Mouse (Mus musculus) hindbrain, postnatal 0 days (tissue): ENCODE measurements around the gene Rbck1. TPM values are rescaled to one million over a fixed set of nuclear protein-coding genes. Genes with fewer than 3 reads are reported as not detected.

Experiments used
- ATAC-seq: fragments of 200-750 bp; cut with Nextera tagmentation; 2 replicates; pipeline ENCODE4 v1.8.0; 2017; ENCODE audit warnings: mild to moderate bottlenecking, moderate TSS enrichment, moderate library complexity
- DNase-seq: peaks from one replicate; pipeline ENCODE4 v3.0.0-alpha.2; 2015; ENCODE audit warnings: low spot score
- H3K27ac ChIP-seq: fragments of 300-500 bp; sonication (generic); 2 replicates; pipeline ENCODE4 v1.5.1; 2014; ENCODE audit warnings: mild to moderate bottlenecking
- H3K27me3 ChIP-seq: fragments of 300-500 bp; sonication (generic); 2 replicates; pipeline ENCODE4 v1.6.1; 2014; ENCODE audit warnings: low read length, mixed read lengths; ENCODE audit not compliant: insufficient read depth
- H3K36me3 ChIP-seq: fragments of 300-500 bp; sonication (generic); 2 replicates; pipeline ENCODE4 v1.6.1; 2014; ENCODE audit warnings: low read length, mixed read lengths; ENCODE audit not compliant: insufficient read depth
- H3K4me1 ChIP-seq: fragments of 300-500 bp; sonication (generic); 2 replicates; pipeline ENCODE4 v1.6.1; 2014; ENCODE audit warnings: antibody characterized with exemption, low read length, mixed read lengths; ENCODE audit not compliant: insufficient read depth
- H3K4me2 ChIP-seq: fragments of 300-500 bp; sonication (generic); 2 replicates; pipeline ENCODE4 v1.6.1; 2014; ENCODE audit warnings: low read depth, mild to moderate bottlenecking, low read length, moderate library complexity, mixed read lengths
- H3K4me3 ChIP-seq: fragments of 300-500 bp; sonication (generic); 2 replicates; pipeline ENCODE4 v1.5.1; 2014; ENCODE audit warnings: low read length
- H3K9ac ChIP-seq: fragments of 300-500 bp; sonication (generic); replicated peaks from 2 replicates; pipeline ENCODE4 v1.6.1; 2014; ENCODE audit warnings: mild to moderate bottlenecking, low read length, moderate library complexity, mixed read lengths
- H3K9me3 ChIP-seq: fragments of 300-500 bp; sonication (generic); 2 replicates; pipeline ENCODE4 v1.6.1; 2016; ENCODE audit warnings: low read length, mixed read lengths
- CTCF ChIP-seq: IDR thresholded peaks from 2 replicates; pipeline ENCODE4 v1.5.1; 2016; ENCODE audit warnings: antibody characterized with exemption, control low read depth, low read depth
- WGBS: fragments of 180-500 bp; shearing (Covaris S2); extraction: QIAGEN DNeasy Blood & Tissue Kit; methylation state at CpG from one replicate; pipeline ENCODE4 v1.1.7; 2014; 5-methylcytosine and 5-hydroxymethylcytosine counted together
- polyA plus RNA-seq: library from polyadenylated mRNA; unstranded; fragments of >200 nt; fragmentation: Nextera tagmentation; extraction: Ambion mirVana; gene quantifications from 2 replicates; pipeline ENCODE4 v1.2.1, GENCODE M21; 2015
- total RNA-seq: library from RNA; depleted of rRNA; stranded (reverse); fragments of >200 nt; gene quantifications from 2 replicates; pipeline ENCODE4 v1.2.3, GENCODE M21; 2014; rRNA removed

The Rbck1 gene
- total RNA-seq (119 and 135 TPM in 2 replicates), polyA plus RNA-seq (77.9 and 81.6 TPM in 2 replicates)

GRCm38 (mm10) chr2:152332101-152332825, at the start of gene Rbck1:
TSS of gene Rbck1 (minus strand) at chr2:152332653.
- peaks cover 9% of the 10 kb centered on the region; the same call in 1 of the 2 replicates for H3K36me3 ChIP-seq
- peak within 1 kb of the TSS; percentile 88 for H3K27ac ChIP-seq
- ATAC-seq = peak; percentile 97
- peaks cover 7% of the 10 kb centered on the region for H3K4me1 ChIP-seq
- under 1% methylated on average over 51 of the region's 54 CpGs for WGBS
- H3K4me3 ChIP-seq = peak within 1 kb of the TSS; percentile 85
- H3K9ac ChIP-seq = peak within 1 kb of the TSS; percentile 91
- H3K9me3 ChIP-seq = no peaks in the 10 kb centered on the region
- peak within 1 kb of the TSS; percentile 93 for H3K4me2 ChIP-seq
- TF ChIP-seq CTCF = peak; percentile 15
- DNase-seq = peak; percentile 94
- H3K27me3 ChIP-seq = no peaks in the 10 kb centered on the region

GRCm38 (mm10) chr2:152376345-152376741, 43.9 kb upstream of the Rbck1 start, which contains the start of gene Nrsn2:
TSS of gene Nrsn2 (minus strand) at chr2:152376638.
- Histone ChIP-seq H3K4me2 (peak within 1 kb of the TSS; percentile 57), H3K9ac (peak within 1 kb of the TSS; percentile 55), H3K27ac (peak within 1 kb of the TSS; percentile 83), H3K9me3 (no peaks in the 10 kb centered on the region), H3K4me3 (peak within 1 kb of the TSS; percentile 35), H3K4me1 (peaks cover 15% of the 10 kb centered on the region), H3K36me3 (no peaks in the 10 kb centered on the region), H3K27me3 (no peaks in the 10 kb centered on the region)
- no peak for TF ChIP-seq CTCF
- ATAC-seq (peak; percentile 85), DNase-seq (peak; percentile 75)
- 3% methylated on average over 15 of the region's 16 CpGs for WGBS

DNA sequence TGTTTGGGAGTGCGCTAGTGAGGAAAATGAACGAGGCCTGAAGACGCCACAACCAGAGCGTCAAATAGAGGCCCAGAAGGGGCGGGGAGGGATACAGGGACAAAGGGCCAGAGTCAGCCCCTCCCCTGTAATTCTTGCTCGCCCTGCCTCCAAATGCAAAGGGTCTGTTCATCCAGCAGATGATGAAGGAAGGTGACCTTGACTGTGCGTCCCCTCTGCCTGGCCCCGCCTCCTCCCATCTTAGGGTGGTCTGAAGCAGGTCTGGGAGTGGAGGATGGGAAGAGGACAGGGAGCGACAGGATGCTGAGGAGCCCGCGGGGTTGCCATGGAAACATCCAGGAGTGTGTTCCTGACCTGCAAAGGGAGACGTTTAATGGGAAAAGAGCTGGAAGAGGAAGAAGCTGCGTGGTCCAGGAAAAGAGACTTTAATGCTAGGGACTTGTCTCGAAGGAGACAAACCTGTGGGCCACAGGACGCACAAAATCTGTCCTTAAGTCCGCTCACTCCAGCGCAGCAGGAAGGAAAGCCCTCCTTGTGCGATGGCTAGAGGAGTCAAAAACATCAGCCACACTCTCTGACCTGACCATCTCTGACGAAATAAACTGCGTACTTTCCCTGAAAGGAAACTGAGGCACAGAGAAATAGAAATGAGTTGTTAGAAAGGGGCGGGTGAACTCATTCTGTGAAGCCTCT, 43.3 kb upstream of the Rbck1 start:
- peak overlapping the region; percentile 57 for H3K4me2 ChIP-seq
- H3K4me3 ChIP-seq = peak overlapping the region; percentile 35
- no peaks in the 10 kb centered on the region for H3K36me3 ChIP-seq
- peaks cover 15% of the 10 kb centered on the region for H3K4me1 ChIP-seq
- no peaks in the 10 kb centered on the region for H3K27me3 ChIP-seq
- no peak for TF ChIP-seq CTCF
- peak overlapping the region; percentile 83 for H3K27ac ChIP-seq
- DNase-seq = peak; percentile 83
- WGBS = 2% methylated on average over 21 of the region's 21 CpGs
- no peaks in the 10 kb centered on the region for H3K9me3 ChIP-seq
- peak overlapping the region; percentile 55 for H3K9ac ChIP-seq
- ATAC-seq = peak; percentile 83

- Histone ChIP-seq H3K4me3 (no peak overlapping the region), H3K4me1 (peaks cover 15% of the 10 kb centered on the region), H3K36me3 (no peaks in the 10 kb centered on the region), H3K9me3 (no peaks in the 10 kb centered on the region), H3K9ac (no peak overlapping the region), H3K27me3 (no peaks in the 10 kb centered on the region), H3K4me2 (no peak overlapping the region), H3K27ac (no peak overlapping the region)
- ATAC-seq = no peak
- WGBS = 72% methylated on average over 9 of the region's 9 CpGs
- TF ChIP-seq CTCF = no peak
- DNase-seq = peak; percentile 22
These were observed 41.1 kb upstream of the Rbck1 start for GRCm38 (mm10) chr2:152373547-152373946.

GRCm38 (mm10) chr2:152372661-152373060, 40.2 kb upstream of the Rbck1 start:
- Histone ChIP-seq H3K9ac (no peak overlapping the region), H3K4me3 (no peak overlapping the region), H3K4me2 (no peak overlapping the region), H3K27ac (no peak overlapping the region), H3K36me3 (no peaks in the 10 kb centered on the region), H3K27me3 (no peaks in the 10 kb centered on the region), H3K4me1 (peaks cover 15% of the 10 kb centered on the region), H3K9me3 (no peaks in the 10 kb centered on the region)
- WGBS = 77% methylated on average over 4 of the region's 4 CpGs
- no peak for DNase-seq
- ATAC-seq = no peak
- TF ChIP-seq CTCF = no peak

DNA sequence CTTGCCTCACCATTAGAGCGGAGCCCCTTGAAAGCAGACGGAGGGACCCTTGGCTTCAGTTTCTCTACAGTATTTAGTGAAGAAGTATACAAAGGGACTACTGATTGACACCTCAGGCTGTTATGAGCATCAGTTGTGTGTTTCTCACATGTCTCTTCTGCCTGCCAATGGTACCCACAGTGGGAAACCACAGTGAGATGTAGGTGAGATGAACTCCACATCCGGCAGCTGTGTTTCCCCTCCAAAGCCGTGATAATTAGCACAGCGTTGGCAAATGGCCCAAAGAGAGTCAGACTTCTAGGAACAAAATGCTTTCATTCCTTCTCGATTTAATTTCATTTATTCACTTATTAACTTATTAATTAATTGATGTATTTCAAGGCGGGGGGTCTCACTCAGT, 39.7 kb upstream of the Rbck1 start:
- no peaks in the 10 kb centered on the region for H3K27me3 ChIP-seq
- DNase-seq (no peak), ATAC-seq (no peak)
- no peaks in the 10 kb centered on the region for H3K9me3 ChIP-seq
- peaks cover 15% of the 10 kb centered on the region for H3K4me1 ChIP-seq
- H3K36me3 ChIP-seq = no peaks in the 10 kb centered on the region
- TF ChIP-seq CTCF = no peak
- WGBS = 64% methylated on average over 7 of the region's 7 CpGs
- H3K27ac ChIP-seq = no peak overlapping the region
- H3K4me3 ChIP-seq = no peak overlapping the region
- no peak overlapping the region for H3K4me2 ChIP-seq
- H3K9ac ChIP-seq = no peak overlapping the region
